Mouse (Mus musculus) forebrain, embryonic 15.5 days (tissue): ENCODE data around the gene Syt17. TPM values are rescaled to one million over a fixed set of nuclear protein-coding genes. Genes with fewer than 3 reads are reported as not detected.

Source experiments
- ATAC-seq: fragments of 200-750 bp; cut with Nextera tagmentation; replicated peaks from 2 replicates; pipeline ENCODE4 v1.8.0; 2017; ENCODE audit warnings: mild to moderate bottlenecking, moderate TSS enrichment, moderate library complexity
- H3K27ac ChIP-seq: fragments of 300-500 bp; sonication (generic); replicated peaks from 2 replicates; pipeline ENCODE4 v1.5.1; 2015; ENCODE audit warnings: mild to moderate bottlenecking, inconsistent platforms
- H3K27me3 ChIP-seq: fragments of 300-500 bp; sonication (generic); 2 replicates; pipeline ENCODE4 v1.6.1; 2015; ENCODE audit warnings: inconsistent platforms
- H3K36me3 ChIP-seq: fragments of 300-500 bp; sonication (generic); 2 replicates; pipeline ENCODE4 v1.6.1; 2015; ENCODE audit warnings: mild to moderate bottlenecking, inconsistent platforms
- H3K4me1 ChIP-seq: fragments of 300-500 bp; sonication (generic); 2 replicates; pipeline ENCODE4 v1.6.1; 2015; ENCODE audit warnings: inconsistent platforms
- H3K4me2 ChIP-seq: fragments of 300-500 bp; sonication (generic); replicated peaks from 2 replicates; pipeline ENCODE4 v1.6.1; 2015; ENCODE audit warnings: mild to moderate bottlenecking, inconsistent platforms
- H3K4me3 ChIP-seq: fragments of 300-500 bp; sonication (generic); 2 replicates; pipeline ENCODE4 v1.5.1; 2015; ENCODE audit warnings: mild to moderate bottlenecking, inconsistent platforms
- H3K9ac ChIP-seq: fragments of 300-500 bp; sonication (generic); replicated peaks from 2 replicates; pipeline ENCODE4 v1.6.1; 2015; ENCODE audit warnings: mild to moderate bottlenecking, inconsistent platforms
- H3K9me3 ChIP-seq: fragments of 300-500 bp; sonication (generic); 2 replicates; pipeline ENCODE4 v1.6.1; 2016; ENCODE audit warnings: inconsistent platforms
- WGBS: fragments of 180-500 bp; shearing (Covaris S2); methylation state at CpG from one replicate; pipeline ENCODE4 v1.1.7; 2015; ENCODE audit warnings: mixed read lengths; 5-methylcytosine and 5-hydroxymethylcytosine counted together
- polyA plus RNA-seq: library from polyadenylated mRNA; unstranded; fragments of >200 nt; fragmentation: Nextera tagmentation; extraction: Ambion mirVana; gene quantifications from 2 replicates; pipeline ENCODE4 v1.2.1, GENCODE M21; 2015

The Syt17 gene
- polyA plus RNA-seq, 1 experiment from 2014 or later, result 6.5 TPM

- H3K27ac ChIP-seq, result no peak overlapping the region
- no peaks in the 10 kb centered on the region for H3K36me3 ChIP-seq
- no peaks in the 10 kb centered on the region for H3K4me1 ChIP-seq
- no peak overlapping the region for H3K4me2 ChIP-seq
- no peak overlapping the region for H3K9ac ChIP-seq
- no peaks in the 10 kb centered on the region for H3K27me3 ChIP-seq
- 86% methylated on average over 10 of the region's 10 CpGs for WGBS
- ATAC-seq, result no peak
- H3K4me3 ChIP-seq, result no peak overlapping the region
- no peaks in the 10 kb centered on the region for H3K9me3 ChIP-seq
Observed at GRCm38 (mm10) chr7:118481047-118481810, 33.2 kb upstream of the Syt17 start.

- Histone ChIP-seq H3K4me1 (no peaks in the 10 kb centered on the region), H3K4me2 (no peak overlapping the region), H3K9me3 (no peaks in the 10 kb centered on the region), H3K27me3 (no peaks in the 10 kb centered on the region), H3K36me3 (no peaks in the 10 kb centered on the region), H3K4me3 (no peak overlapping the region), H3K27ac (no peak overlapping the region), H3K9ac (no peak overlapping the region)
- no peak for ATAC-seq
- 90% methylated on average over 9 of the region's 9 CpGs for WGBS
Observed at GRCm38 (mm10) chr7:118480160-118480709, 32.2 kb upstream of the Syt17 start.

GRCm38 (mm10) chr7:118478835-118479312, 30.9 kb upstream of the Syt17 start:
- 65% methylated on average over 3 of the region's 3 CpGs for WGBS
- Histone ChIP-seq H3K36me3 (no peaks in the 10 kb centered on the region), H3K27me3 (no peaks in the 10 kb centered on the region), H3K4me3 (no peak overlapping the region), H3K4me2 (no peak overlapping the region), H3K9me3 (no peaks in the 10 kb centered on the region), H3K4me1 (no peaks in the 10 kb centered on the region), H3K27ac (no peak overlapping the region), H3K9ac (no peak overlapping the region)
- ATAC-seq, result no peak

GRCm38 (mm10) chr7:118476428-118476827, 28.4 kb upstream of the Syt17 start:
- no peak overlapping the region for H3K4me3 ChIP-seq
- 50% methylated on average over 5 of the region's 5 CpGs for WGBS
- H3K27me3 ChIP-seq, result no peaks in the 10 kb centered on the region
- H3K9me3 ChIP-seq, result no peaks in the 10 kb centered on the region
- H3K4me1 ChIP-seq, result no peaks in the 10 kb centered on the region
- H3K36me3 ChIP-seq, result no peaks in the 10 kb centered on the region
- no peak overlapping the region for H3K4me2 ChIP-seq
- ATAC-seq, result no peak
- no peak overlapping the region for H3K9ac ChIP-seq
- no peak overlapping the region for H3K27ac ChIP-seq

- Histone ChIP-seq H3K27ac (no peak overlapping the region), H3K4me3 (no peak overlapping the region), H3K36me3 (no peaks in the 10 kb centered on the region), H3K27me3 (no peaks in the 10 kb centered on the region), H3K4me1 (no peaks in the 10 kb centered on the region), H3K9ac (no peak overlapping the region), H3K4me2 (no peak overlapping the region), H3K9me3 (no peaks in the 10 kb centered on the region)
- ATAC-seq, result no peak
- WGBS, result 88% methylated on average over 7 of the region's 7 CpGs
Observed at GRCm38 (mm10) chr7:118475008-118475705, 27.1 kb upstream of the Syt17 start.

- no peak overlapping the region for H3K9ac ChIP-seq
Observed at GRCm38 (mm10) chr7:118472886-118473285, 24.9 kb upstream of the Syt17 start.

GRCm38 (mm10) chr7:118468060-118468459, 20.0 kb upstream of the Syt17 start:
- H3K9me3 ChIP-seq, result no peaks in the 10 kb centered on the region
- H3K27me3 ChIP-seq, result no peaks in the 10 kb centered on the region
- no peak overlapping the region for H3K4me3 ChIP-seq
- H3K36me3 ChIP-seq, result no peaks in the 10 kb centered on the region
- no peak overlapping the region for H3K9ac ChIP-seq
- H3K27ac ChIP-seq, result no peak overlapping the region
- H3K4me2 ChIP-seq, result no peak overlapping the region
- peaks cover 4% of the 10 kb centered on the region for H3K4me1 ChIP-seq
- no peak for ATAC-seq
- 96% methylated on average over 3 of the region's 3 CpGs for WGBS

More at GRCm38 (mm10) chr7:118472886-118473285, 24.9 kb upstream of the Syt17 start:
- Histone ChIP-seq H3K27me3 (no peaks in the 10 kb centered on the region), H3K9me3 (no peaks in the 10 kb centered on the region), H3K4me1 (no peaks in the 10 kb centered on the region), H3K27ac (no peak overlapping the region), H3K36me3 (no peaks in the 10 kb centered on the region), H3K4me3 (no peak overlapping the region), H3K4me2 (no peak overlapping the region)
- ATAC-seq, result no peak
- WGBS, result 93% methylated on average over 1 of the region's 1 CpGs

- Histone ChIP-seq H3K4me3 (no peak overlapping the region), H3K4me2 (no peak overlapping the region), H3K27me3 (no peaks in the 10 kb centered on the region), H3K36me3 (no peaks in the 10 kb centered on the region), H3K9me3 (no peaks in the 10 kb centered on the region), H3K9ac (no peak overlapping the region), H3K4me1 (peaks cover 6% of the 10 kb centered on the region), H3K27ac (no peak overlapping the region)
- WGBS, result 68% methylated on average over 4 of the region's 4 CpGs
- ATAC-seq, result no peak
Observed at GRCm38 (mm10) chr7:118464432-118464831, 16.4 kb upstream of the Syt17 start.

- no peak overlapping the region for H3K27ac ChIP-seq
- ATAC-seq, result no peak; the same call in 1 of the 2 replicates
Observed at GRCm38 (mm10) chr7:118462818-118463762, 15.1 kb upstream of the Syt17 start.

GRCm38 (mm10) chr7:118461400-118462136, 13.5 kb upstream of the Syt17 start:
- H3K9ac ChIP-seq, result no peak overlapping the region
- no peak overlapping the region for H3K4me2 ChIP-seq
- H3K9me3 ChIP-seq, result no peaks in the 10 kb centered on the region
- H3K4me1 ChIP-seq, result peaks cover 6% of the 10 kb centered on the region
- no peak for ATAC-seq
- H3K36me3 ChIP-seq, result no peaks in the 10 kb centered on the region
- H3K27ac ChIP-seq, result no peak overlapping the region
- H3K4me3 ChIP-seq, result no peak overlapping the region
- no peaks in the 10 kb centered on the region for H3K27me3 ChIP-seq
- WGBS, result 55% methylated on average over 16 of the region's 16 CpGs

More at GRCm38 (mm10) chr7:118462818-118463762, 15.1 kb upstream of the Syt17 start:
- no peak overlapping the region for H3K4me2 ChIP-seq
- no peak overlapping the region for H3K4me3 ChIP-seq
- no peaks in the 10 kb centered on the region for H3K9me3 ChIP-seq
- 32% methylated on average over 11 of the region's 11 CpGs for WGBS
- no peaks in the 10 kb centered on the region for H3K36me3 ChIP-seq
- H3K4me1 ChIP-seq, result peaks cover 6% of the 10 kb centered on the region
- H3K9ac ChIP-seq, result no peak overlapping the region
- no peaks in the 10 kb centered on the region for H3K27me3 ChIP-seq

- no peak overlapping the region for H3K9ac ChIP-seq
- H3K4me1 ChIP-seq, result peaks cover under 1% of the 10 kb centered on the region; the same call in 1 of the 2 replicates
- H3K27ac ChIP-seq, result no peak overlapping the region
- 61% methylated on average over 4 of the region's 4 CpGs for WGBS
- H3K36me3 ChIP-seq, result no peaks in the 10 kb centered on the region
- ATAC-seq, result no peak
- no peaks in the 10 kb centered on the region for H3K9me3 ChIP-seq
- no peak overlapping the region for H3K4me2 ChIP-seq
- no peak overlapping the region for H3K4me3 ChIP-seq
- no peaks in the 10 kb centered on the region for H3K27me3 ChIP-seq
Observed at GRCm38 (mm10) chr7:118453722-118454121, 5.7 kb upstream of the Syt17 start.
